Mouse (Mus musculus): ENCODE measurements around the gene 6030458C11Rik.

The 6030458C11Rik gene

DNA sequence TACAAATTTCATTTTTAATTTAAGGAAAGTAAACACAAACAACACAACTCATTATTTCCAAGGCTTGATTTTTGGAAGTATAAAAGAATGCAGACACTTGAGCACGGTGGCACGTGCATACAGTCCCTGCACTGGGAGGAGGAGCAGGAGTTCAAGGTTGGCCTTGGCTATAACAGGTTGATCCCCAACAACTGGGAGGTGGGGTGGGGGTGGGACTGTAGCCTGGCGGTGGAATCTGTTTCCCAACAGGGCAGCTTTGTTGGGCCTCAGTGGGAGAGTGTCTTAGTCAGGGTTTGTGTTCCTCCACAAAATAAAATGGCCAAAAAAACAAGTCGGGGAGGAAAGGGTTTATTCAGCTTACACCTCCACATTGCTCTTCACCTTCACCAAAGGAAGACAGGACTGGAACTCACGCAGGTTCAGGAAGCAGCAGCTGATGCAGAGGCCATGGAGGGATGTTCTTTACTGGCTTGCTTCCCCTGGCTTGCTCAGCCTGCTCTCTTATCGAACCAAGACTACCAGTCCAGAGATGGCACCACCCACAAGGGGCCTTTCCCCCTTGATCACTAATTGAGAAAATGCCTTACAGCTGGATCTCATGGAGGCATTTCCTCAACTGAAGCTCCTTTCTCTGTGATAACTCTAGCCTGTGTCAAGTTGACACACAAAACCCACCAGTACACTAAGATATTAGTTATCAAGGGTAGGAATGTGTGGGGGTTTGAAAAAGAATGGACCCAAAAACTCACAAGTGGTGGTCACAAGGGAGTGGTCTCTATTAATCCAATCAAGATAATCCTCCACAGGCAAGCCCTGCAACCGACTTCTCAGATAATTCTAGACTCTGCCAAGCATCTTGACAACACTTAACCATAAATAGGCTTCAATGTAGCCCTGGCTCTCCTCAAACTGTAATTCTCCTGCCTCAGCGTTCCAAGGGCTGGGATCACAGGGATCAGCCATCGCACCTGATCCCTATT, 1.7 kb downstream of the 6030458C11Rik start:
- in situ Hi-C loops (cut with MboI, MseI) = loop anchor here (25.0 kb wide), 2 partner anchors 810 to 1435 kb away; partner anchors contain the start of gene Tars

DNA sequence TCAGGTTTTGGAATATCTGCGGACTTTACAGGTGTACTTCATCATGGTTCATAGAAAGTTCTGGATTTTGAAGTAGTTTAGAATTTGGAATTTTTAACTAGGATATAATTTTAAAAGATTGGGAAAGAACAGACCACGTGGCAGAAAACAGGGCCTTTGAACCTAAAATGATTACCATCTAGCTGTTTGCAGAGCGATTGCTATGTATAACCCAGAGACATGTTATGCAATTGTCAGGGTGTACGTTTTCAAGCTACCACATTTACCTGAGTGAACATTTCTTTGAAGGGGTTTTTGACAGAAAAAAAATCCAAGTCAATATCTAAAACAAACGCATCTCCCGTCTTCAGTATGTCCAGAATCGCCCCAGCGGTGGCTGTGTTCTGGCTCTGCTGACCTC, 6.9 kb downstream of the 6030458C11Rik start:
- in situ Hi-C loops (cut with MboI, MseI) = loop anchor here (25.0 kb wide), 2 partner anchors 805 to 1430 kb away; partner anchors contain the start of gene Tars

DNA sequence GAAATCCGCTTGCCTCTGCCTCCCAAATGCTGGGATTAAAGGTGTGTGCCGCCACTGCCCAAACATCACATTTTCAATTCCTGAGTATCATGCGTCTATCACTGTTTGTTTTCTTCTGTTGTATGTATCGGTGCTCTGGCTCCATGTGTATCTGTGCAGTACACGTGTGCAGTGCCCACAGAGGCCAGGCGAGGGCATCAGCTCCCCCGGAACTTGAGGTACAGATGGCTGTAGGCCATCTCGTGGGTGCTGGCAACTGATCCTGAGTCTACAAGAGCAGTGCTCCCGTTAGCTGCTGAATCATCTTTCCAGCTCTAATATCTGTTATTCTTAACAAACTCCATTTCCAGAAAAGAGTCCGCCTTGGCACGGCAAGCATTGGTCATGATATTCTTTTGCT, 11.8 kb downstream of the 6030458C11Rik start:
- in situ Hi-C loops (cut with MboI, MseI) = loop anchor here (25.0 kb wide), 2 partner anchors 800 to 1425 kb away; partner anchors contain the start of gene Tars

DNA sequence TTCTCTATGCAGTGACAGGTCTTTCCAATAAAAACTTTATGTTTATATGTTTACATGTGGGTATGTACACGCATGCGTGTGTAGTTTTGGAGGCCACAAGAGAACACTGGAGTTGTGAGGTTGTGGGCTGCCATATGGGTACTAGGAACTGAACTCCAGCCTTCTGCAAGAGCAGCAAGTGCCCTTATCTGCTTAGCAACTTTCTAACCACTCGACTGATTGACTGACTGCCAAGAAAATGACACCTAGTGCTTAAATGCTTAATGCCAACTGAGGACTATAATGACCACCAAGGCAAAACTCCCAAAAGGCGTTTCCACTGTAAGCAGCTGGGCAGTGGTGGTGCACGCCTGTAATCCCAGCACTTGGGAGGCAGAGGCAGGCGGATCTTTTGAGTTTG, 15.1 kb downstream of the 6030458C11Rik start:
- in situ Hi-C loops (cut with MboI, MseI) = loop anchor here (25.0 kb wide), 2 partner anchors 797 to 1422 kb away; partner anchors contain the start of gene Tars

DNA sequence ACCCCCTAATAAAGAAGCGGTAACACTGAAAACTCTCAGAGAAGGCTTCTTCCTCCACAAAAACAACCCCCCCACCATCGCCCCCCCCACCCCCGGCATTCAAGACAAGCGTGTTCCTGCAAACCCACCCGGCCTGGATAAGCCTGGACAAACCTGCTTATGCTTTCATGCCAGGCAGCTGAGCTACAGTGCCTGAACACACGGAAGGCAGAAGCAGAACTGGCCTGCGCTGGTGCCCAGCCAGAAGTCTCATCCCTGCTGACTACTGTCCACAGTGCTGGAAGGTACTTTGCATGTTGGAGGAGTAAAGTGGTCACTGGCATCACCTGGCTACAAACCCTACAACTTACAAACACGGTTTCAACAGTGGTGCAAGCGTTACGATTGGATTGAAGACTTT, 17.4 kb downstream of the 6030458C11Rik start:
- in situ Hi-C loops (cut with MboI, MseI) = loop anchor here (25.0 kb wide), 2 partner anchors 795 to 1420 kb away; partner anchors contain the start of gene Tars

DNA sequence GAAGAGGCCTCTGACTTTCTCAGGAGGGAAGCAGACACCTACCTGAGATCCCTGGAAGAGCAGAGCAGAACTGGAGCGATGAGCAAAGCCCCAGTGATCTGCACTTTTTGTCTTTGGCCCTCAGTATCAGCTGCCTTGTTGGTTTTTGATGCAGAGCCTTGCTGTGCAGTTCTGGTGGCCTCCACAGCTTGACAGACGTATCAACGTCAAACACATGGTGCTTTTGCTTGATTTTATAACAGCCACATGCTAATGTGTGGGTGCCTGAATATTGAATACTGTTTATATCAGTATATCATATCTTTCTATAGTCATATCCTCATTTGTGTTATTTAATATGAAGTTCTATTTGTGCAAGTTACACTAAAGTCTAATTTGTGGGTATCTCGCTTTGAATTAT, 19.4 kb downstream of the 6030458C11Rik start:
- in situ Hi-C loops (cut with MboI, MseI) = loop anchor here (25.0 kb wide), 2 partner anchors 793 to 1418 kb away; partner anchors contain the start of gene Tars

DNA sequence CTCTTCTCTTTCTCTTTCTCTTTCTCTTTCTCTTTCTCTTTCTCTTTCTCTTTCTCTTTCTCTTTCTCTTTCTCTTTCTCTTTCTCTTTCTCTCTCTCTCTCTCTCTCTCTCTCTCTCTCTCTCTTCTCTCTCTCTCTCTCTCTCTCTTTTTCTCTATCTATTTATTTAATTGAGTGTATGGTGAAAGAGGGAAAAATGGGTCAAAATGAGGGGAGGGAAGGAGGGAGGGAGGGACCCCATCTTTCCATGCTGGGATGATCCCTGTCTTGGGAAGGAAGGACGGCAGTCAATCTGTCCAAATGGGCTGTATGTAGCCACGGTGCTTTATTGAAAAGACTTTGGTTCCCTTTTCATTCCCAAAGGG, 23.3 kb downstream of the 6030458C11Rik start:
- in situ Hi-C loops (cut with MboI, MseI) = loop anchor here (25.0 kb wide), 2 partner anchors 789 to 1414 kb away; partner anchors contain the start of gene Tars

DNA sequence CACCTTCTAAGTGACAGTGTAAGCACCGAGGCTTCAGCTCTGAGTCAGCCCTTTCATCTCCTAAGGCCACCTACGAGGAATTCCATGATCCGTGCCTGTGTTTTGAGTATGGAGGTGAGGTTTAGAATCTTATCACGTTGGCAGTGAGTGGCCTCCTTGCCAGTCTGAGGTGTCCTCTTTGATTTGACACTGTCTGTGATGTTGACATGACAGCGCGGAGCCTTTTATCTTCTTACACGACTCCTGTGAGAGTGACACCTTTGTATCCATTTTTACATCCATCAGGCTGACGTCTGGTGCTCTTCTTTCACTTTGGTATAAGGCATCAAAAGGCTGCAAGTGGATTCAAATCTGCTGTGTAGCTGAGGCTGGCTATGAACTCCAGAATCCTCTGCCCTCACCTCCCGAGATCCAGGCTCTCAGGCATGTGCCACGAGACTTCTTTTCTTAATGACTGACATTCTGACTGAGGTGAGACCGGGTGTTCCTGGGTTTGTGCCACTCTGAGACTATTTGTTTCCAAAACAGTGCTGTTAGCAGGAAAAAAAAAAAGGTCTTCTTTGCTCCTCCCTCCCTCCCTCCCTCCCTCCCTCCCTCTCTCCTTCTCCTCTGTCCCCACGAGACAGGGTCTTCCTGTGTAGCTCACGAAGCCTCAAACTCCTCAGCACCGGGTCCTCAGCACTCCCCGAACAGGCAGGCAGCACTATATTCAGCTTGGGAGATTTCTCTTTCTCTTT, 23.9 kb downstream of the 6030458C11Rik start:
- in situ Hi-C loops (cut with MboI, MseI) = loop anchor here (25.0 kb wide), 2 partner anchors 788 to 1413 kb away; partner anchors contain the start of gene Tars

DNA sequence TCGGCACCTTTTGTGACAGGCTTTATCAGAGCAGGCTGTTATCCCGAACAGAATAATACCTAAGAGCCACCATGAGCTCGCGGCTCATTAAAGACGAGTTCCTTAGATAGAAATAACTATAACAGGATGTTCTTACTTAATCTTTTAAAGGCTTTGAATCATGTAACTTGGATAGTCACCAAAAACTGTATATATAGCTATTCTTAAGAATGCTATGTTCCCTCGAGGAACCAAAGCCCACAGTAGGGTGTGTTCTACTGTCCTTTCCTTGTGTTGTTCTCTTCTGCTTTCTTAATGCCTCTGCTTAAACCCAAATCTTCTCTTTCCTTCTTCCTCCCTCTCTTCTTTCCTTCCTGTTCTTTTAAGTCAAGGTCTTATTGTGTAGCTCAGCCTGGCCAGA, 26.4 kb downstream of the 6030458C11Rik start:
- in situ Hi-C loops (cut with MboI, MseI) = loop anchor here (5.0 kb wide), 2 partner anchors 211 to 426 kb away; no protein-coding TSS in a partner anchor

DNA sequence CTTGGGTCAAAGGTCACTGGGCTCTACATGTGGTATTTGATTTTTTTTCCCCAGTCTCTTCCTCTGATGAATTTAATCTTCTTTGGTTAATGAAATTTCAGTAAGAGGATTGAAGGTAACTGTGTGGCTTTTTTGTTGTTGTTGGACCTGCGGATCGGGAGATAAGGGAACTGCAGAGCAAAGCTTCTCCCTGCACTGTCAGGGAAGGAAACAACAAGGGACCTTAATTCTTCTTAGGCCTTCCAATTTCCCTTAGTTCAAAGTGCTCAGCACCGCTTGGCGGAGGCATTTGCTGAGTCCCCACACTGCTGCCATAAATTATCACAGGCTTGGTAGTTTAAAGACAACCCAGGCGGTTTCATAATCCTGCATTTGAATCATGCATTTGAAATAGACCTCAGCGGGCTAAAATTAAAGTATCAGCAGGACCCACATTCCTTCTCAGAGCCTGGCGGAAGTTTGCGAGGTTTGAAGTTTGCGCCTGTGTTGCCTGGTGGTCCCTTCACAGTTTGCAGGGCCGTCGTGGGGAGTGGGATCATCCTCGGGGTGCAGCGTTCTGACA, 28.5 kb downstream of the 6030458C11Rik start:
- in situ Hi-C loops (cut with MboI, MseI) = loop anchor here (5.0 kb wide), 2 partner anchors 209 to 424 kb away; no protein-coding TSS in a partner anchor

DNA sequence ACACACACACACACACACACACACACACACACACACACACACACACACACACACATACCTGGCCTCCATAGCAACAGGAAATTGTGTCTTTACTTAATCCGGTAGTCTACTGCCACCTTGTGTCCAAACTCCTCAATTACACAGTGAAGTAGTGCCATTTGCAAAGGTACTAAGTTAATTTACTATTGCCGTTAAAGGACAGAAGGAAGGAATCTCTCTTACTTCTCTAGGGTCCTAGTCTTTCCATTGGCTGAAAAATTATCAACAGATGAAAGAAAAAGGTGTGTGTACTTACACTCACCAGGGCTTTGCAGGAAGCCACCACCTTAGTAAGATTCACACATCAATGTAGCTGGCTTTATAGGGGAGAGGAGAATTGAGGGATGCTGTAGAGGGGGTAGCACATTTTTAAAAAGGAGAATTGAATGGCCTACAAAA, 29.0 kb downstream of the 6030458C11Rik start:
- in situ Hi-C loops (cut with MboI, MseI) = loop anchor here (5.0 kb wide), 2 partner anchors 208 to 423 kb away; no protein-coding TSS in a partner anchor

DNA sequence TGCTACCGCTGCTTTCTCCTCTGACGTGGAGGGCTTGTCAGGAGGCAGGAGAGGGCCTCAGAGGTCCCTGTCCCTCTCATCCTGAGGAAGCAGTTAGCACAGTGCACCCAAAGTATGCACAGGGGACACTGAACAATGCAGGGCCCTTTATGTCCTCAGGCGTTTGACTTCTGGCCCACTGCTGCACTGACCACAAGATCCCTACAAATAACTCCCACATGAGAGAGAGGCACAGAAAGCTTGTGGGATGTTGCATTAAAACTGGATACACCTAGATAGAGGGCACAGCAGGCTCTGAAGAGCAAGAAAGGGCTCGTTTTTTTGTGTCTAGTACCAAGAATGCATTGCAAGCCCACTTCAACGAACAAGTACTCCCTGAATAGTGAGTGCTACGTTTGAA, 30.1 kb downstream of the 6030458C11Rik start:
- in situ Hi-C loops (cut with MboI, MseI) = no loop called here

DNA sequence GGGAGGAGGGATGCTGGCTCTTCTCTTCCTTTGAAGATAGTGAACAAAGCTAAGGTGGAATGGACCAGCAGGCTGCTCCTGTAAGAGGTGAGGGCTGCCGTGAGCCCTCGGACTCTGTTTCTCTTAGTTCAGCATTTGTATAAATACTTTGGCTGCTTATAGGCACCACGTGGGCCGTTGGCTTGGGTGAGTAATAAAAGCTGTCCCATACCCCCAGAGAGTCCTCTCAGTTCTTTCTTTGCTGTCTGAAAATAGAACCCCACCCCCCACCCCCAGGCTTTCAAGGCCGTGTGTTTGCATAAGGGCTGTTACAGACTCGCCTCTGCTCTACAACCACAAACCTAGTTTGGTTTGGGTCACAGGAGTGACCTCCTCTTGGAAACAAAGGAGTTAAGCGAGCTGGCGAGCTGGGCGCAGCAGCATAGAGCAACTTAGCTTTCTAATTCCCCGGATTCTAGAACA, 35.0 kb downstream of the 6030458C11Rik start:
- in situ Hi-C loops (cut with MboI, MseI) = no loop called here

DNA sequence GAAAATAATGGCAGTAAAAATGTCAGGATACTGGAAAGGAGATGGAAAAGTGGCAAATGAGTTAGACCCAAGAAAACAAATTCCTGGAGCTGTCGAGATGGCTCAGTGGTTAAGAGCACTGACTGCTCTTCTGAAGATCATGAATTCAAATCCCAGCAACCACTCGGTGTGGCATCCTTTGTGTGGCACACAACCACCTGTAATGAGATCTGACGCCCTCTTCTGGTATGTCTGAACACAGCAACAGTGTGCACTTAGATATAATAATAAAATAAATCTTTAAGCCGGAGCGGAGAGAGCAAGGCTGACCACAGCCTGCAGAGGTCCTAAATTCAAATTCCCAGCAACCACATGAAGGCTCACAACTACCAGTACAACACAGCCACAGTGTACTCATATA, 35.9 kb downstream of the 6030458C11Rik start:
- in situ Hi-C loops (cut with MboI, MseI) = no loop called here

DNA sequence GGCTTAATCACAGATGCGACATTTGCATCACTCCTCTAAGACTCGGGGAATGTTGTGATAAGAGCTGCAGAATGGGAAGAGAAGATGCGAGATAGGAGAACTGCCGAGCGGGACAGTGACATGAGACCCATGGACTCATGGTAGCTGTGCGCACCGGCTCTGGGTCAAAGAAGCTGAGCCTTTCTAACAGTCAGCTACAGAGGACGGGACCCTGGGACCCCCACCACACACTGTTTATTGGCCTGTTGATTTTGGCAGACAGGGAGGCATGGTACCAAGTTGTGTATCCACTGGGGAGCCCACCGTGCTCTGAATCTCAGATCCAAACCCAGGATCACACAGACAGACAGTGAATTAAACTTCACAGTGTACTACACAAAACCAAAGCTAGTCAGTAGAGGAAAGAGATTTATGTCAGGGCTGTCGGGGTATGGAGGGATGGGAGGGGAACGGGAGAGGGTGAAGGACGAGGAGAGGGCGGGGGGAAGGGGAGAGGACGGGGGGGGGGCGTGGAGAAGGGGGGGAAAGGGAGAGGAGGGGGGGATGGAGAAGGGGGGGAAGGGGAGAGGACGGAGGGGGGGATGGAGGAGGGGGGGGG, 42.6 kb downstream of the 6030458C11Rik start:
- in situ Hi-C loops (cut with MboI, MseI) = loop anchor here (5.0 kb wide), 1 partner anchor 35 kb away; no protein-coding TSS in a partner anchor

DNA sequence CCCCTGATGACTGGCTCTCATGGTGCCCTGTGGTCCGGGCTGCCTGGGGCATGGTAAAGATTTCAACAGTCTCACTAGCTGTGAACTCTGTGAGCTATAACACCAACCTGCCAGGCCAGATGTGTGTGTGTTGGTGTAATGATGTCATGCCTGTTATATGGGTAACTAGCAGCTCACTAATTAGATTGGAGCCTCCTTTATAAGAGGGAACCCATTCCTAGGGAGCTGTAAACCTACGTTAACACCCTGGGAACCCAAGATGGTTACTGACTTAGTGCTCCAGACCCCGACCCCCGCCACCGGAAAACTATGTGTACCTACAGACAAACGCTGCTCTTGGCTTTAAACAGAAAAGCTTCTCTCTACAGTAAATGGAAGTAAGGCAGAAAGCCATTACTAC, 43.2 kb downstream of the 6030458C11Rik start:
- in situ Hi-C loops (cut with MboI, MseI) = loop anchor here (5.0 kb wide), 1 partner anchor 34 kb away; no protein-coding TSS in a partner anchor

DNA sequence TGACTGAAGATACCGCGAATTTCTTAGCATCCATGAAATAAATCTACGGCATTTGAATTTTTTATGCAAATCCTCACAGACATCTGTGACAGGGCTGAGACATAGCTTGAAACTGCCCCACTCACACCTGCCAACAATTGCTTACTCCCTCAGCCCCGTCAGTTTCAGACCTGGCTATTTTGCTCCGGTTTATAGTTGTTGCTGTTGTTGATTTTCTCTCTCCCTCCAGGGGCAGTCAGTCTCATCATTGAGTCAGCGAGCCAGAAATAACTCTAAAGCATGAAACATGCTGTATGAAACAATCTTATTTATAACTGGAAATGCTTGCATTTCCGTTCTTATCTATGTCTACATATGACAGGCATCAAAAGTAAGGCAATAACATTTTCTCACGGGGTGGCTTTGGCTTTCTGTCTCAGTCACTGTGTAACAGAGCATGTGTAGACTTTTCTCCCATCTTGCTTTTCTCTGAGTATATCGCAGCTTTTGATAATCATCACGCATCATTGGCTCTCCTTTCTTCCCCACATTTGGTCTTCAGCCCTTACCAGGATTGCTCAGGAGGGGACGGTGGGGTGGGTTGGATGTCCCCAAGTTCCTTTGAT, 50.2 kb downstream of the 6030458C11Rik start:
- in situ Hi-C loops (cut with MboI, MseI) = no loop called here

DNA sequence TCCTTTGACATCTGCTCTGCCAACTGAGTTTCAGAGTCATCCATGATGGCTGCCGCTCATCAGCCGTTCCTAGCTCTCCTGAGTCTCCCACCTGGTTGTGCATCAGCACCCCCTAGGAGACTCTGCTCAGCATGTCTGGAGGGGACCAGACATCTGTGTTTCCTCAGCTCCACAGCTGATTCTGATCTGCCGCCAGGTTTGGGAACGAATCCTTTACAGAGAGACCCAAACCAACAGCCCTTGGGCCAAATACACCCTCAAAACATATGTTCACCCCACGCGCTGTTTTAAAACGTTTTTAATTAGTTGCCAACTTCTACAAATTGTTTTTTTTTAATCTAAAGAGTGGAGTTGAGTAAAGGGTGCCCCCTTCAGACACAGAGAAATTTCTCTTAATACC, 53.5 kb downstream of the 6030458C11Rik start:
- in situ Hi-C loops (cut with MboI, MseI) = no loop called here

DNA sequence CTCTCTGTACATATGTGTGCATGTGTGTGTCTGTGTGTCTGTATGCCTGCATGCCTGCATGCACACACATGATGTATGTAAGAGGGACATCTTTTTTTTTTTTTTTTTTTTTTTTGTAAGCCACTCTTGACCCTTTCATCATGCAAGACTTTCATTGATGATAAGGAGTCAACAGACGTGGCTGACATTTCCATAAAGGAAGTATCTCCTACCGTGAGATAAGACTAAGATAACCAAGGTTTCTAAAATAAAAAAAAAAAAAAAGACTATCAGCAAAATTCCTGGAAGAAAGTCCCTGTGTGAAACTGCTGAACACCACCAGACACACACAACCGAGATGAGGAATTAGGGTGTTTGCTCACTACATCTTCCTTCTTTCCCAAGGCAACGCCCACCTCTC, 57.6 kb downstream of the 6030458C11Rik start:
- in situ Hi-C loops (cut with MboI, MseI) = no loop called here

DNA sequence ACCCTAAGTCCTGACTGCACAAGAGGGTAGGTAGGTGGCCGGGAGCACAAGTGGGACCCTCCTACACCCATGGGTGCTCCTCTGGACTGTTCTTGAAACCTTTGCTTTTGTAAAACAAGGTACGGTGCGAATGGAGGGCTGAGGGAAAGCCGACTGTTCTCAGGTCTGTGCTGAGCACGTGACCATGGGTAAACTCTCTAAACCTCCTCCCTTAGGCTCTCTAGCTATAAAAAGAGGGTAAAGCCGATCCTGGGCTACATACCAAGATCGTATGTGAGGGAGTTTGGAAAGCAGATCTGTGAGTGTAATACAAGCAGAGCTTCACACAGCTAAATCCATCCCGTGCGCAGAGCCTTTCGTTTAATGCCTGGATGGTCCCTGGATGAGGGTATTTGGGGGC, 61.3 kb downstream of the 6030458C11Rik start:
- in situ Hi-C loops (cut with MboI, MseI) = no loop called here
